Comparison of ENCODE assay signal across 9 mouse cellular contexts in genomic region chr7:67836117-67836949, GRCm38 (mm10).
DNase-seq lines count a peak whose midpoint lies in the region; ATAC-seq and TF ChIP-seq lines count a peak whose summit lies in the region.
"Had no signal": no experiment of that assay in that cellular context is flagged by ENCODE, and none has a peak within 500 bp of the region (broad histone marks: within the 10 kb centered on the region; RNA-seq: fewer than 3 reads in every experiment).

No protein-coding gene starts in this region.

- no peaks in the 10 kb centered on the region for H3K4me1 ChIP-seq in hindbrain, postnatal 0 days (ENCODE audit: insufficient read depth, low read length)
- H3K4me1 ChIP-seq in hindbrain, embryonic 10.5 days (replicated peaks): no peaks in the 10 kb centered on the region; the same call in 1 of the 2 replicates
- no peaks in the 10 kb centered on the region for H3K4me1 ChIP-seq in cerebellum, adult 2 months (ENCODE audit: control insufficient read depth, insufficient read depth, low read length)
- H3K4me1 ChIP-seq: hindbrain, embryonic 13.5 days; liver, embryonic 15.5 days had no signal

- no peak for TF ChIP-seq POLR2A in brain, embryonic 14.5 days (IDR thresholded peaks at IDR 0.05; ENCODE audit: borderline replicate concordance, extremely low read depth, insufficient read depth, insufficient read length, poor library complexity, severe bottlenecking)
- TF ChIP-seq POLR2A in cerebellum, adult 2 months (IDR thresholded peaks at IDR 0.05; ENCODE audit: borderline replicate concordance, insufficient read depth, low read length): no peak

- H3K27ac ChIP-seq in hindbrain, postnatal 0 days: no peak overlapping the region
- H3K27ac ChIP-seq in hindbrain, embryonic 10.5 days: no peak overlapping the region
- H3K27ac ChIP-seq in cerebellum, adult 2 months (ENCODE audit: insufficient read depth, low read length): no peak overlapping the region
- H3K27ac ChIP-seq: hindbrain, embryonic 13.5 days; liver, embryonic 15.5 days had no signal

- peak; percentile 53 for DNase-seq in hindbrain, postnatal 0 days (ENCODE audit: low spot score)
- no peak for DNase-seq in hindbrain, embryonic 10.5 days (ENCODE audit: low spot score)
- DNase-seq in brain, embryonic 14.5 days (ENCODE audit: low read depth): peak; percentile 37
- DNase-seq in fat pad, adult 2 months (ENCODE audit: extremely low read depth, low read depth, low spot score): peak; percentile 19
- peak; percentile 63 to 79 for DNase-seq in kidney, postnatal 4 days
- no peak for DNase-seq in layer of hippocampus, postnatal 14 days (ENCODE audit: low spot score in 2 of 2)
- no peak for DNase-seq in cerebellum, adult 2 months

- H3K27me3 ChIP-seq in hindbrain, postnatal 0 days (ENCODE audit: insufficient read depth, low read length): no peaks in the 10 kb centered on the region
- H3K27me3 ChIP-seq in hindbrain, embryonic 10.5 days (ENCODE audit: insufficient read depth, poor library complexity, severe bottlenecking): no peaks in the 10 kb centered on the region
- no peaks in the 10 kb centered on the region for H3K27me3 ChIP-seq in cerebellum, adult 2 months (ENCODE audit: control insufficient read depth, insufficient read depth, low read length)
- H3K27me3 ChIP-seq: hindbrain, embryonic 13.5 days; liver, embryonic 15.5 days had no signal

- no peak overlapping the region for H3K4me2 ChIP-seq in hindbrain, postnatal 0 days (ENCODE audit: low read depth, low read length)
- H3K4me2 ChIP-seq: hindbrain, embryonic 13.5 days; liver, embryonic 15.5 days had no signal

- H3K9me3 ChIP-seq in hindbrain, postnatal 0 days (ENCODE audit: low read length): no peaks in the 10 kb centered on the region
- no peaks in the 10 kb centered on the region; the same call in 1 of the 2 replicates for H3K9me3 ChIP-seq in hindbrain, embryonic 10.5 days
- H3K9me3 ChIP-seq: hindbrain, embryonic 13.5 days; liver, embryonic 15.5 days had no signal

- WGBS in hindbrain, postnatal 0 days: 77% methylated on average over 18 of the region's 18 CpGs
- 88% methylated on average over 18 of the region's 18 CpGs for WGBS in hindbrain, embryonic 10.5 days
- 58% methylated on average over 18 of the region's 18 CpGs for WGBS in cerebellum, adult 2 months

- H3K9ac ChIP-seq in hindbrain, postnatal 0 days (replicated peaks; ENCODE audit: low read length): no peak overlapping the region
- H3K9ac ChIP-seq: hindbrain, embryonic 13.5 days; liver, embryonic 15.5 days had no signal

- TF ChIP-seq CTCF in hindbrain, postnatal 0 days (IDR thresholded peaks at IDR 0.05; ENCODE audit: low read depth): no peak
- TF ChIP-seq CTCF in brain, embryonic 14.5 days (IDR thresholded peaks at IDR 0.05; ENCODE audit: borderline replicate concordance, extremely low read depth, insufficient read depth, insufficient read length): no peak
- no peak for TF ChIP-seq CTCF in cerebellum, adult 2 months (IDR thresholded peaks at IDR 0.05; ENCODE audit: borderline replicate concordance, insufficient read depth, low read depth, low read length)

- no peaks in the 10 kb centered on the region for H3K36me3 ChIP-seq in hindbrain, postnatal 0 days (ENCODE audit: insufficient read depth, low read length)
- no peaks in the 10 kb centered on the region for H3K36me3 ChIP-seq in hindbrain, embryonic 10.5 days
- H3K36me3 ChIP-seq: hindbrain, embryonic 13.5 days; liver, embryonic 15.5 days had no signal

- ATAC-seq in hindbrain, postnatal 0 days: no peak

- H3K4me3 ChIP-seq in hindbrain, postnatal 0 days (ENCODE audit: low read length): no peak overlapping the region
- no peak overlapping the region for H3K4me3 ChIP-seq in hindbrain, embryonic 10.5 days
- no peak overlapping the region for H3K4me3 ChIP-seq in cerebellum, adult 2 months (replicated peaks; ENCODE audit: insufficient read depth, low read depth, low read length)
- H3K4me3 ChIP-seq: hindbrain, embryonic 13.5 days; liver, embryonic 15.5 days had no signal

Comparison
In these comparisons a context has a peak if more than half of its experiments do, and no peak if none do; other contexts are left out.
1. DNase-seq: peak in hindbrain, postnatal 0 days (single experiment), brain, embryonic 14.5 days (single experiment), fat pad, adult 2 months (single experiment) and kidney, postnatal 4 days (2 of 2); none in hindbrain, embryonic 10.5 days (single experiment), layer of hippocampus, postnatal 14 days (0 of 2) and cerebellum, adult 2 months (0 of 2).